12 mouse cellular contexts compared by ENCODE assay signal in the genomic region with DNA sequence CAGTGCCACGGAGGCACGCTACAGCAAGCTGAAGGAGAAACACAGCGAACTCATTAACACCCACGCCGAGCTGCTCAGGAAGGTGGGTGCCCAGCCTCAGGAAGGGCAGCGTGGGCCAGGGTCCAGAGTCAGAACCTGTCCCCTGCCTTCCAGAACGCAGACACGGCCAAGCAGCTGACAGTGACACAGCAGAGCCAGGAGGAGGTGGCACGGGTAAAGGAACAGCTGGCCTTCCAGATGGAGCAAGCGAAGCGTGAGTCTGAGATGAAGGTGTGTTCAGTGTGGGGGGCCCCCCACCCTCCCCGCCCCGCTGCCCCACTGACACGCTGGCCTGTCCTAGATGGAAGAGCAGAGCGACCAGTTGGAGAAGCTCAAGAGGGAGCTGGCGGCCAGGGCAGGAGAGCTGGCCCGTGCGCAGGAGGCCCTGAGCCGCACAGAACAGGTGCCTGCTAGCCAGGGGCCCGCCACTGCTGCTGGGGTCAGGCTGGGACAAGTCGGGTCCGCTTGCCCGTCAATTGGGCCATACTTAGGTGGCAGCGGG. TPM values are rescaled to one million over a fixed set of nuclear protein-coding genes. Genes with fewer than 3 reads are reported as not detected.
DNase-seq lines count a peak whose midpoint lies in the region; ATAC-seq lines count a peak whose summit lies in the region.
"Had no signal": no experiment of that assay in that cellular context is flagged by ENCODE, and none has a peak within 500 bp of the region (broad histone marks: within the 10 kb centered on the region; RNA-seq: fewer than 3 reads in every experiment).

No protein-coding gene starts in this region.

- H3K4me2 ChIP-seq in limb, embryonic 11.5 days (ENCODE audit: low read depth, severe bottlenecking) = 0 out of 2 replicates have a peak overlapping the region, but pooled peaks have one; percentile 2
- H3K4me2 ChIP-seq: liver, embryonic 12.5 days; stomach, embryonic 15.5 days had no signal

- DNase-seq in cerebellum, adult 11 months = peak; percentile 56
- peak; percentile 82 for DNase-seq in left cerebral cortex, postnatal 4 days
- DNase-seq in left cerebral cortex, adult 18-20 months (ENCODE audit: low spot score in 2 of 2) = no peak
- peak; percentile 71 to 74 for DNase-seq in cerebellum, postnatal 25 days
- no peak for DNase-seq in limb, embryonic 11.5 days (ENCODE audit: low spot score)
- DNase-seq in gastrocnemius, adult 8-10 months (ENCODE audit: low spot score in 2 of 2) = no peak
- DNase-seq in T-cell, adult 2 months (ENCODE audit: low spot score) = no peak
- DNase-seq: heart, adult 18-20 months; lung, postnatal 14 days had no signal

- no peak overlapping the region for H3K27ac ChIP-seq in limb, embryonic 11.5 days (replicated peaks; ENCODE audit: low read depth, low read length)
- H3K27ac ChIP-seq: liver, embryonic 12.5 days; stomach, embryonic 15.5 days had no signal

- no peak overlapping the region for H3K9ac ChIP-seq in limb, embryonic 11.5 days (ENCODE audit: low read length)
- H3K9ac ChIP-seq: liver, embryonic 12.5 days; stomach, embryonic 15.5 days had no signal

- 89% methylated on average over 24 of the region's 24 CpGs for WGBS in limb, embryonic 11.5 days

- H3K27me3 ChIP-seq in limb, embryonic 11.5 days (ENCODE audit: control insufficient read depth, insufficient read depth, low read length) = no peaks in the 10 kb centered on the region
- H3K27me3 ChIP-seq: liver, embryonic 12.5 days; stomach, embryonic 15.5 days had no signal

- no peaks in the 10 kb centered on the region for H3K9me3 ChIP-seq in limb, embryonic 11.5 days (ENCODE audit: control insufficient read depth, low read length)
- H3K9me3 ChIP-seq: liver, embryonic 12.5 days; stomach, embryonic 15.5 days had no signal

- no peaks in the 10 kb centered on the region for H3K4me1 ChIP-seq in limb, embryonic 11.5 days (ENCODE audit: control insufficient read depth, insufficient read depth, low read length)

- H3K4me3 ChIP-seq in limb, embryonic 11.5 days (ENCODE audit: low read depth, low read length) = no peak overlapping the region
- H3K4me3 ChIP-seq: liver, embryonic 12.5 days; stomach, embryonic 15.5 days had no signal

- ATAC-seq in cerebellum, adult (ENCODE audit: insufficient number of reproducible peaks, low FRiP score, low TSS enrichment) = no peak
- ATAC-seq in limb, embryonic 11.5 days (ENCODE audit: insufficient number of reproducible peaks, low FRiP score, low TSS enrichment, low read depth) = no peak
- ATAC-seq: liver, embryonic 12.5 days had no signal

- intact Hi-C loops in left cerebral cortex, postnatal 4 days (cut with DNase I) = no loop called here

- H3K36me3 ChIP-seq in limb, embryonic 11.5 days (ENCODE audit: control insufficient read depth, insufficient read depth, low read length) = no peaks in the 10 kb centered on the region
- H3K36me3 ChIP-seq: stomach, embryonic 15.5 days had no signal

RNA-seq across cellular contexts. Expression of a gene that starts 23.9 kb away (rescaled TPM):
- 10 to 100 TPM; 83.2 to 84.8 TPM for total RNA-seq in left cerebral cortex, postnatal 4 days (2021)
- total RNA-seq in left cerebral cortex, adult 18-20 months (2021) = 10 to 100 TPM; 66.5 to 67.7 TPM
- polyA plus RNA-seq in limb, embryonic 11.5 days (2014; fragmentation: Nextera tagmentation; extraction: Ambion mirVana) = 3.8 and 4.2 TPM in 2 replicates
- 10 to 100 TPM in 2 of 4 experiments, 1 to 10 TPM in 2; 8.7 to 15.9 (median 11.4) TPM for total RNA-seq in gastrocnemius, adult 8-10 months (2022)

RNA-seq across cellular contexts. Expression of a gene that starts 34.8 kb away (rescaled TPM):
- total RNA-seq in left cerebral cortex, postnatal 4 days (2021) = 10 to 100 TPM; 46.2 to 49.9 TPM
- total RNA-seq in left cerebral cortex, adult 18-20 months (2021) = 10 to 100 TPM; 43.2 to 50.5 TPM
- polyA plus RNA-seq in limb, embryonic 11.5 days (2014; fragmentation: Nextera tagmentation; extraction: Ambion mirVana) = 32.8 and 33.0 TPM in 2 replicates
- 1 to 10 TPM; 4.6 to 6.2 (median 5.1) TPM for total RNA-seq in gastrocnemius, adult 8-10 months (2022)

Comparison
In these comparisons a context has a peak if more than half of its experiments do, and no peak if none do; other contexts are left out.
1. DNase-seq: peak in cerebellum, adult 11 months (single experiment), left cerebral cortex, postnatal 4 days (single experiment) and cerebellum, postnatal 25 days (2 of 2); none in left cerebral cortex, adult 18-20 months (0 of 2), limb, embryonic 11.5 days (single experiment), gastrocnemius, adult 8-10 months (0 of 2) and T-cell, adult 2 months (single experiment).
2. RNA of a gene that starts 23.9 kb away (total RNA-seq): 83.2 to 84.8 TPM in left cerebral cortex, postnatal 4 days and 66.5 to 67.7 TPM in left cerebral cortex, adult 18-20 months; 8.7 to 15.9 TPM in gastrocnemius, adult 8-10 months; every median in the first group is over 4 times any median in the second.
3. RNA of a gene that starts 34.8 kb away (total RNA-seq): 43.2 to 50.5 TPM in left cerebral cortex, adult 18-20 months and 46.2 to 49.9 TPM in left cerebral cortex, postnatal 4 days; 4.6 to 6.2 TPM in gastrocnemius, adult 8-10 months; every median in the first group is over 4 times any median in the second.